Mouse (Mus musculus) brain, embryonic 14.5 days (tissue): ENCODE data around the gene Satb2.

ENCODE experiments used
- CTCF ChIP-seq: fragments of 200-500 bp; IDR thresholded peaks from 2 replicates; pipeline ENCODE4 v1.5.1; 2012; ENCODE audit warnings: inconsistent platforms, mild to moderate bottlenecking, moderate library complexity, borderline replicate concordance; ENCODE audit not compliant: insufficient read depth, insufficient read length; ENCODE audit errors: extremely low read depth
- POLR2A ChIP-seq: fragments of 200-500 bp; IDR thresholded peaks from 2 replicates; pipeline ENCODE4 v1.6.1; 2012; ENCODE audit warnings: mild to moderate bottlenecking, inconsistent platforms, borderline replicate concordance; ENCODE audit not compliant: poor library complexity, insufficient read depth, insufficient read length, severe bottlenecking; ENCODE audit errors: extremely low read depth

DNA sequence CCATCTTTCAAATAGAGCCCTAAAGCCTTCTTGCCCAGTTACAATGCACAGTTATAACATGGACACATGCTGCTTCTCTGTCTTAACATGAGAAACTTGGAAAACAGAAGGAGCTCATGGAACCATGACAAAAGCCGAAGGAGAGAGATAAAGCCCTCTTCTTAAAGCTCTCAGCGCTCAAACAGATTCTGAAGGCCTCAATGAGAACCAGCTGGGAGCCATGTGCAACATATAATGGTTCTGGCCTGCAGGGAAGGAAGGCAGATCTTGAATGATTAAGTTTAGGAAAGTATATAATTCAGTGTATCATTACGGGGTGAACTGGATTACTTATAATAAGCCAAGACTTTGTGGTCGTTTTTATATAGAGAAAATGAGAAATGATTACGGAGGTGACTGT lies 172.4 kb downstream of the Satb2 start:
- TF ChIP-seq CTCF: no peak
- no peak for TF ChIP-seq POLR2A
